Mouse (Mus musculus): ENCODE measurements around the gene Tnrc18. TPM values are rescaled to one million over a fixed set of nuclear protein-coding genes. Genes with fewer than 3 reads are reported as not detected.

Gene Tnrc18
- total RNA-seq, 4 experiments from 2014 or later = 48.6 to 59.7 (median 55.0) TPM

DNA sequence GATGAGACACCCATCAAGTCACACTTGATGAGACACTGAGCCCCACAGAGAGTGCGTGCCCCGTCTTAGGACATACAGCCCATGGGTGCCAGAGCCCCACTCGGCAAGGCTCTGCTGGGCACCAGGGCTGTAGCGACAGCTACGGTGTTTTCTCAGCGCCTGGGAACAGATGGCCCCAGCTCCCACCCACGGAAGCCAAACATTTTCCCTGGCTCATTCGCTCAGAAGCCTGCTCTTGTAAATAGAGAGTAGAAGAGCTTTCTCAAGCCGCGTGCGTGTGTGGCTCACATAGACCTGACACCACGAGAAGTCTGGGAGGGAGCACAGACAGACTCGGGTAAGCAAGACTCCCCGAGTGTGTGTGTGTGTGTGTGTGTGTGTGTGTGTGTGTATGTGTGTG lies 125.2 kb downstream of the Tnrc18 start, which contains the start of gene Slc29a4:
Gene Slc29a4, plus strand, starts transcription at position 265 of the 400 bp plus-strand sequence.
- no peak for DNase-seq (ENCODE audit: low spot score)

DNA sequence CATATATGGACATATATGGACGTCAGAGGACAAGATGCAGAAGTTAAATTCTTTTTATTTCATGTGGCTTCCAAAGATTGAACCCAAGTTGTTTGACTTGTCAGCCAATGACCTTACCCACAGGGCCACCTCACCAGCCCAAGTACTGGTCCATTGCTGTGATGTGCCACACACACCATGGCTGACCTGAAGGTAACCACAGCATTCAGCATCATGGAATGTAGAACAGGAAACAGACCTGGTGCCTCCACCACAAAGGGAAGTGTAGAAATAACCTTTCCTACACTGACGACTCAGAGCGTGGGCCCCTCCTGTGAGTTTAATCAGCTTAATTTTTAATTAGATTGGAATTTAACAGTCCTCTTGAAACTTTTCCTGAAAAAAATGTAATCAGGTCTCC lies 127.1 kb downstream of the Tnrc18 start:
- DNase-seq (ENCODE audit: low spot score) = no peak

DNA sequence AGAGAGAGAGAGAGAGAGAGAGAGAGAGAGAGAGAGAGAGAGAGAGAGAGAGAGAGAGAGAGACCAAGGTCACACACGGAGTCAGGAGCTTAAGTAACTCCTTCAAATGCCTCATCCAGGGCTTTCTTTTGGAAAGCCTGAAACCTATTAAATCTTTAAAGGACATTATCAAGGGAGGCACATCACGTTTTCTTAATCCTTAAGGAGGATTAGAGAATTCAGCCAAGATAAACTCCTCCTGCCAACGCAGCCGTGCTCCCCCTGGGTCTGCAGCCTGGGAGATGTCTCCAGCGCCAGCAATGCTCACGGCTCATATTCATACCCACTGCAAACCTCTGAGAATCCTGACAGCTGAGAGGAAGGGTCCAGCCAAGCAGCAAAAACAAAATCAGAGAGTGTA lies 128.6 kb downstream of the Tnrc18 start:
- DNase-seq (ENCODE audit: low spot score) = no peak

DNA sequence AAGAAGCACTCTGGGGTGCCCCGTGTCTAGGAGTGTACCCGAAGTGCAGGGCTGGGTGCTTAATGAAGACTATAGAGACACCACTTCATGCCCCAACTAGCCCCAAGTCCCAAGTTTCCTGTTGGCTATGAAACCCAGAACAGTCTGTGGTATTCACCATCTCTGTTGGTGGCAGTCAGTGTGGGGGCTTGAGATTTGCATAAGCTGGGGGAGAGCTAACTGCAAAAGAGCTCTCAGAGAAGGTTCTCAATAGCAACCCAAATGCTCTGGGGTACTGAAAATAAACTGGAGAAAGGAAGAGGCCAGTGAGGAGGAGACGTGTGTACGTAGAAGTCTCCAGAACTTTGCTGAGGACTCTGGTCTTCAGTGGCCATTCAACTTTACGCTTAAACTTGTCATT lies 134.9 kb downstream of the Tnrc18 start:
- DNase-seq (ENCODE audit: low spot score) = no peak

DNA sequence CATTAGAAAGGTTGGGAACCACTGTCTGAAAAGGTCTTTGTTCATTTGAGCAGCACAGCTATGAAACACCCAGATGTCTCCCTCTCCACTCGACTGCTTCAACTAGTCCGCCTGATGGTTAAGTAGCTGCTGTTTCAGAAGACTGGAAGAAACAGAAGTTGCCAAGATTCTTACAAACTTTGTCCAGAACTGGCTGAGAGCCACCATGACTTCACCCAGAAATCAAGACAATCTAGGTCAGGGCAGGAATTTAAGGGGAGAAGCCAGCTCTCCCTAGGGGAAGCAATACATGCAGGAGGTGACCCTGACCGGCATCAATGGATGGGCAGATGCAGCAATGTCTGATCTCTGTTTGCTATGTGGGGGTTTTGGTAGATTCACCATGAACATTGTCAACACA lies 135.6 kb downstream of the Tnrc18 start:
- DNase-seq (ENCODE audit: low spot score) = no peak

DNA sequence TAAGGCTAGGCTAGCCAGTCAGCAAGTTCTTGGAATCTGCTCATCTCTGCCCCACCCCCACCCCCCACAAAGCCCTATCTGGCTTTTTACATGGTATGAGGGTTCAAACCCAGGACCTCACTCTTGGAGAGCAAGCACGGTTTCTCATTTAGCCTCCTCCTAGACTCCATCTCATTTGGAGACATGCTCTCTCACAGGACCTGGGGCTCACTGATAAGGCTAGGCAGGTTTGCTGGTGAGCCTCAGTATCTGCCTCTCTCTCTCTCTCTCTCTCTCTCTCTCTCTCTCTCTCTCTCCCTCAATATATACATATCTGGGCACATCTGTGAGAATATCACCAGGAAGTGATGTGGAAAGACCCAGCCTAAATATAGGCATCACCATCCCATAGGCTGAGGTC lies 138.4 kb downstream of the Tnrc18 start:
- no peak for DNase-seq (ENCODE audit: low spot score)

DNA sequence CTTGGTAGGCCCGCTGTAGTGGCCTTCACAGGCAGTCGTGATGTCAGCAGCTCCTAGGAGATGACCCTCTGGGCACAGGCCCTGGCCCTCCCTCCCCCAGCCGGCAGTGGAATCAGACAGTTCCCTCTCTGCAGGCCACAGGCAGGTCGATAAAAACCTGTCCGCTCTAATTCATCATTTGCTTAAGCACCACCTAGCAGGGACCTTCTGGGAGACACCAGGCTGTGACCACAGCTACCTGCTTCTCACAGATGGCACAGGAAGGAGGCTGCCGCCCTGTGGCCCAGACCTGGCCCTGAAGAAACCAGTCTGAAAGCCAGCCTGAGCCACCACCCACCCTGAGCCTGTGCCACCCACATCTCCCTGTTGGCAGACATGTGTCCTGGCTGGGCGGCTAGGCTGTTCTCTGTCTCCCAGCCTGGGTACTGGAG lies 139.3 kb downstream of the Tnrc18 start:
- DNase-seq (ENCODE audit: low spot score) = no peak

Other genes starting within 250 kb of the Tnrc18 start
- gene Mmd2, start 208.9 kb downstream of the Tnrc18 start, total RNA-seq (2022) = under 1 TPM in 3 of 4 experiments, not detected in 1; 0.08 to 0.50 (median 0.28) TPM
- 10 to 100 TPM; 35.6 to 39.5 (median 36.9) TPM for gene Wipi2, start 190.0 kb downstream of the Tnrc18 start, total RNA-seq (2022)
- under 1 TPM; 0.22 to 0.40 (median 0.27) TPM for gene Slc29a4, start 125.2 kb downstream of the Tnrc18 start, total RNA-seq (2022)
- 1 to 10 TPM; 3.7 to 5.2 (median 4.7) TPM for gene Fbxl18, start 77.8 kb upstream of the Tnrc18 start, total RNA-seq (2022)
- 100 to 1,000 TPM; 461 to 845 (median 654) TPM for gene Actb, start 89.1 kb upstream of the Tnrc18 start, total RNA-seq (2022)
- 10 to 100 TPM in 3 of 4 experiments, 1 to 10 TPM in 1; 9.9 to 28.6 (median 23.6) TPM for gene Fscn1, start 142.7 kb upstream of the Tnrc18 start, total RNA-seq (2022)